Mouse (Mus musculus) mouse trophoblast stem cell (cell line): ENCODE results near the gene Ptov1.

Experiments
- in situ Hi-C, 2 experiments: fragments of 300-500 bp; cut with MseI, MboI; formaldehyde crosslinking; loops; 2 replicates in 1 of 2; 3 replicates in 1 of 2; pipeline ENCODE4 v1.15.1; 2025

The Ptov1 gene

GRCm38 (mm10) chr7:44869697-44870528 is at the start of gene Ptov1:
Gene Ptov1, minus strand, starts transcription at chr7:44869788.
- in situ Hi-C loops, result loop anchor here in 1 of 2 experiments (10.0 kb wide), 1 partner anchor 85 kb away; no protein-coding TSS in a partner anchor

- in situ Hi-C loops, result no loop called here
Measured at GRCm38 (mm10) chr7:44919127-44919526, 49.5 kb upstream of the Ptov1 start.

- in situ Hi-C loops, result no loop called here
Measured at GRCm38 (mm10) chr7:44918219-44918618, 48.6 kb upstream of the Ptov1 start.

DNA sequence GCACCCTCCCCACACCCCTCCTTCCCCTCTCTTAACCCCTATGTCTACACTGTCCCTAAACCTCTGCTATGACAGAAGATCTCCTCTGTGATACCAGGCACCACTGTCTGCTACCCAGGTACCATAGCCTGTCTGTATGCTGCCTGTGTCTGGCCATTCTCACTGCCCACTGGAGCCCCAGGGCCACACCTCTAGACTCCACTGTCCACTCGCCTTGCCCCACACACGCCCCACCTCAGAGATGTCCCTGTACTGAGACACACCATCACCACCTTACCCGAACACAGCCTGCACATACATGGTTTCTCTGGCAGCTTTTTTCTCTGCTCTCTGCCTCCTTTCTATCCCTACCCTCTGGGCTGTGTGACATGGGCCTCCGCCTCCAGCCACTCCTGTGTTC is 47.3 kb upstream of the Ptov1 start:
- in situ Hi-C loops, result no loop called here

GRCm38 (mm10) chr7:44916191-44916590 is 46.6 kb upstream of the Ptov1 start:
- in situ Hi-C loops, result no loop called here

- in situ Hi-C loops, result no loop called here
Measured at GRCm38 (mm10) chr7:44915314-44915713, 45.7 kb upstream of the Ptov1 start.

GRCm38 (mm10) chr7:44914396-44914795 is 44.8 kb upstream of the Ptov1 start:
- in situ Hi-C loops, result no loop called here

- in situ Hi-C loops, result no loop called here
Measured at GRCm38 (mm10) chr7:44908706-44909476, 39.3 kb upstream of the Ptov1 start.

- in situ Hi-C loops, result no loop called here
Measured at GRCm38 (mm10) chr7:44905430-44905829, 35.8 kb upstream of the Ptov1 start.

- in situ Hi-C loops, result no loop called here
Measured at GRCm38 (mm10) chr7:44901230-44901722, 31.7 kb upstream of the Ptov1 start.

DNA sequence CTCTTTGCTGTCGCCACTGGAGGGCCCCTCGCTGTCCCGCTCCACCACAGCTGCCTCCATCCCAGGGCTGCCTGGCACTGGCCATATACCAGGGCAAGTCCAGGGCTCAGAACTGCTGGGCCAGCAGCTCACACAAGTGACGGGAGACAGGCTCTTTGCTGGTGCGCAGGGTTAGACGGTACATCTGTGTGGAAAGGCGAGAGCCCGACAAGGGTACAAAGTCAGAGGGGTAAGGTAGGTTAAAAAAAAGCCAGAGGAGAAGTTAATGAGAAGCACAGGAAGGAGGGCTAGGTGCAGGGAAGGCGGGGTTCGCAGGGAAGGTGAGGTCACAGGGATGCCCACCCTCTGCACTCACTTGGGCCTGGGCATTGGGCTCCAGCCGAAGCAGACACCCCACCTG is 31.0 kb upstream of the Ptov1 start:
- in situ Hi-C loops, result no loop called here

DNA sequence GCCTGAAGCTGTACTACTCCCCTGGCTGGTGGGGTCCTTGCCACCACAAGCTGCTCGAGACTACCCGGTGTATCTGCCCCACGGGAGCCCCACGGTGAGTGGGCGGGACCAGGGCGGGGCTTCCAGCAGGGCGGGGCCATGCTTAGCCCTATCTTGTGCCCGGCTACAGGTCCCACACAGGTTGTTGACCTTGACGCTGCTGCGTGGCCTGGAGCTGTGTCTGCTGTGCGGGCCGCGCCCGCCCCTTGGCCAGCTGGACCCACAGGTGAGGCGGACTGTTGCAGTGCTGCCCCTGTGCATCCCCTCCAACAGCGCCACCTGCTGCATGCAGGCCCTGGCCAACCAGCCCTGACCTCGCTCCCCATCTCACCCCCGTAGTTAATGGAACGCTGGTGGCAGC is 29.0 kb upstream of the Ptov1 start:
- in situ Hi-C loops, result no loop called here

DNA sequence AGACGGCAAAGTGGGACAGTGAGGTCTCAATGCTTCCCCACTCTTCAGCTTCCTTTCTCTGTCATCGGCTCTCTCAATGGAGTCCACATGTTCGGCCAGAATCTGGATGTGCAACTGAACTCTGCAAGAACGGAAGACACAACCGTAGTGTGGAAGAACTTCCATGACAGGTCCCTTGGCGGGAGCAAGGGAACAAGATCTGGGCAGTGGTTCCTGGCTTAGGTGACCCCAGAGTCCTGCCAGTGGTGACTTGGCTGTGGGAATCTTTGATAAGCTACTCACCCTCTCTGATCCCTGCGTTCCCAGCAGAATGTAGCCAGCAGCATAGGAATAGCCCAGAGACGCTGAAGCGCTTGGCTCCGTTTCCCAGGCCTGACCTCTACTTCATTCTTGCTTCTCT is 26.9 kb upstream of the Ptov1 start:
- in situ Hi-C loops, result no loop called here

DNA sequence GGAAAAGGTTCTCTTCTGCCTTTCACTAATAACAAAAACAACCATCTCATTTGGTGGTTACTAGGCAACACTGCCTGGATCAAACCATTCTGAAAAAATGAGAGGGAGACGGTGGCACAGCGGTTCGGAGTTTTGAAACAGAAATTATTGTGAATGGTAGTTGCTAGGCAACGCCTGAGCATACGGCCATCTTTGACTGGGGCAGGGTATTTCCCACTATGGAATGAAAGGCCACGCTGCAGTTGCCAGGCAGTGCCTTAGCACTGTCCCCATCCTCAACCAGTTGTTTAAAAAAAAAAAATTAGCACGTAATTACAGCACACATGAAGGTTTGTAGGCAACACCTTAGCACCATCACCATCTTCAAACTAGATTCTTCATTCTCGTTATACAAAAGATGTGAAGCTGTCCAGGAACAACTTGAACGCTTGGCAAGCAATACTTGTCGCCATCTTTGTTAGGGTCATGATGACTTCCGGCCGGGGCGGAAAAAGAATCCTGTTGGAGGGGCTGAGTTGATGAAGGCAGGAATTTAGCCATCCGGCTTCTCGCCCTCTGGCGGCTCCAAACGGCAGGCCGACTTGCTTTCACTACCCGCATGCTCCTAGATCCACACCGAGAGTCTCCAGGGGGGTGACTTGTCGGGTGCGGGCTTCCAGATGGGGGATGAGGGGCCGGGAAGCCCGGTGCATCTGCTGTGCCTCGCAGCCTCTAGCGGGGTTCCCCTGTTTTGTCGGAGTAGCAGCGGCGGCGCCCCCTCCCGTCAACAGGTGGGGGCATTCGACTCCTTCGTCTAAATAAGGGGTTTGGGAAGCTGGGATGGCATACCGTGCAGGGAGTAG is 26.2 kb upstream of the Ptov1 start, which contains the start of gene Fuz:
Fuz (plus strand) TSS at position 487 of the 842 bp plus-strand sequence.
- in situ Hi-C loops, result no loop called here

GRCm38 (mm10) chr7:44895206-44895592 is 25.6 kb upstream of the Ptov1 start:
- in situ Hi-C loops, result no loop called here

DNA sequence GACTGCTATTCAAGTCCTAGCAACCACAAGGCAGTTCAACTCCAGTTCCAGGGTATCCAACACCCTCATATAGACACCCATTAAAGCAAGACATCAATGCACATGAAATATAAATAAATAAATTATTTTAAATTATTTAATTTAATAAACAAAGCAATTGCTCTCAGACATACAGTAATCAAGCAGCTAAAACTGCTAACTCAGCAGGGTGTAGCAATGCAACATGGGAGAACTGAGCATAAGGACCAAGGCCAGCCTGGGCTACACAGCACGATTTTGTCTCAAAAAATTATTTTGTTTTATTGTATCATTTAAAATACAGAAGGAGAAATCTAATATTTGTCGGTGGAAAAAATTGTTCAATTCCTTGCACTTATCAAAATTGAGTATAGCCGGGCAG is 24.6 kb upstream of the Ptov1 start:
- in situ Hi-C loops, result no loop called here

DNA sequence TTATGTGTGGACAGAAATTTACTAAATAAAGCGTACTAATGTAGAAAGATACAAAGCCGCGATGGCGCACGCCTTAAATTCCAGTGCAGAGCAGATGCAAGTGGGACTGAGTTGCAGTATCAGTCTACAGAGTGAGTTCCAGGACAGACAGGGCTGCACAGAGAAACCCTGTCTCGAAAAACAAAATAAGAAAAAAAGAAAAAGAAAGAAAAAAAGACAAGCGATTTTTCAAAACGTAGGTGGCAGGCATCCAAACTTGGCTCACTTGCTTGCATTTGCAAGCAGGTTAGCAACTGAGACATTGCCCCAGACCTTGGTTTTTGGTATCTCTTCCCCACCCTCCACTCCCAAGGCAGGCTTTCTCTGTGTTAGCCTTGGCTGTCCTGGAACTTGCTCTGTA is 23.6 kb upstream of the Ptov1 start:
- in situ Hi-C loops, result no loop called here

- in situ Hi-C loops, result no loop called here
Measured at GRCm38 (mm10) chr7:44892276-44892921, 22.8 kb upstream of the Ptov1 start, which contains the start of gene Med25. Gene Med25, minus strand, starts transcription at chr7:44892712.

DNA sequence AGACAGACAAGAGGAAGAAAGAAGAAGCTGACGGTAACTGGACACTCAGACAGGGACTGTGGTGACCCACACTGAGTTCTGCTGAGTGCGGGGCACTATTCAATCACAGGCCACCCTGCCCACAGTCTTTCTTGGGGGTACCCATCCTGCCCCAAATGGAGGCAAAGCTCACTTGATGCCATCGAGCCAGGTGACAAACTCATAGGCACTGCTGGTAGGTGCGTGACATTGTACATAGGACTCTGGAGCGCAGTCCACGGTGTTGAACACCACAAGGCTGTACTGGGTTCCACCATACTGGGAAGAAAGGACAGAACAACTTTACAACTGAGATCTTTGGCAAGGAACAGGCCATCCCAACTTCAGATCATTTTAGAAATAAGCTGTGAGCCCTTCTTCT is 22.0 kb upstream of the Ptov1 start:
- in situ Hi-C loops, result no loop called here

- in situ Hi-C loops, result no loop called here
Measured at GRCm38 (mm10) chr7:44890737-44891136, 21.1 kb upstream of the Ptov1 start.

DNA sequence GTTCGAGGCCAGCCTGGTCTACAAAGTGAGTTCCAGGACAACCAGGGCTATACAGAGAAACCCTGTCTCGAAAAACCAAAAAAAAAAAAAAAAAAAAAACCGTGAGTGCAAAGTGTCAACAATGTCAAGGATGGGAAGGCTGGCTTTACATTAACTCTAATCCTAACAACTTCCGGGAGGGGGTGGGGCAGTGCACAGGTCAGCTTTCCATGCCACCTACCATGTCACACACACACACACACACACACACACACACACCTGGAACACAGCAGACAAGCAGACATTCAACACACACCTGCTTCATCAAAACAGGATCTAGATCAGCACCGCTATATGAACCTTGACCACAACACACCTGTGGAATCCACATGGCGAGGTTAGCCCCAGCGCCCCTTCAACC is 20.6 kb upstream of the Ptov1 start:
- in situ Hi-C loops, result no loop called here
